Mouse (Mus musculus): Measurements from ENCODE around the gene Rgs1.

The Rgs1 gene

DNA sequence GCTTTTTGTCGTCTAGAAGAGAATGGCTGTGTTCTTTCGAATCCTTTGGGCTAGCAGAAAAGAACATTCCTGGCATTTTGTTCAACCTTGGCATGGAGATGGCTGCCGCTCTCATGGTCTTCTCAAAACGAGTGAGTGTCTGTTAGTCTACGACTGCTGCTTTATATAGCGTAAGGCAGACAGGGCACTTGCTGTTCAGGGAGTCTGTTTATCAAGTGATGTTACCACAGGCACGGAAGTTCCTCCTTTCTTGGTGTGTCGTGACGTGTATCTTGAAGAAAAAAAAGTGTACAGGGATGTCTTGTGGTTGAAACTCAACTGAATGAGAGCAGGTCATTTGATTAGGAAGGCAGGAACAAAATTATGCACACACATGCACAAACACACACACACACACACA, at the start of gene Rgs1:
TSS of gene Rgs1 (minus strand) at position 320 of the 400 bp plus-strand sequence.
- in situ Hi-C loops (cut with MboI), result no loop called here

- in situ Hi-C loops (cut with MboI), result no loop called here
Observed at GRCm38 (mm10) chr1:144283020-144284014, 34.3 kb upstream of the Rgs1 start.

DNA sequence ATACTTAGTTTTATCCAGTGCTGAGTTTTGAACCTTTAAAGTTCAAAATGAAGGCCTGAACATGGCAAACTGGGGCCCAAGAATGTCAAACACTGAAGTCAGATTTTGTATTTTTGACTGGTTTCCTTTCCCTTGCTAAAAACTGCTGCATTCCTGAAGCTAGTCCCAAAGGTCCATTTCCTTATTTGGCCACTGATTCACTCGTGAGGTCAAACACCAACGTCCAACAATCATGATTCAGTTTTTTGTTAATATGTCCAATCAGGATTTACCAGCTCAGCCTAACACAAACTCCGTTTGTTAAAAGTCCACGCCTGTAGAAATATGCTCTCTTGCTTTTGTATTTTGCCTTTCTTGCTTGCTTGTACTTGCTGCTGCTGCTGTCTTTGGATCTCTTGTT, 31.0 kb upstream of the Rgs1 start:
- in situ Hi-C loops (cut with MboI), result no loop called here

DNA sequence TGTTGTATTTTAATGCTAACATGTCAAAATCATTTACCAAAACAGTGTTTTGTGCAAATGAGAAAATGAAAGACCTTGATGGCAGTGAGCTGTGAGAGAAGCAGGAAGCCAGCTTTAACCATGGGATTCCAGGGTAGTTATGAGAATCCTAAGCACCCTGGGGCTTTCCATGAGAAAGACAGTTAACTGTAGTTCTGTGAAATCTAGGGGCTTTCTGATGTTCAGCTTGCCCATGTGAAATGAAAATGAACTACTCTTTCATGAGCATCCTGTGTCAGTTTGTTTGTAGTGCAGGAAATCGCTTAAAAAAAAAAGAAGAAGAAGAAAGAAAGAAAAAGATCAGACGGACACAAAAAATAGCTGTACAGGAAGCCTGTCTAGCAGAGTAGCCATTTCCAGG, 23.9 kb upstream of the Rgs1 start:
- in situ Hi-C loops (cut with MboI), result no loop called here

GRCm38 (mm10) chr1:144269112-144269511, 20.1 kb upstream of the Rgs1 start:
- in situ Hi-C loops (cut with MboI), result no loop called here

- in situ Hi-C loops (cut with MboI), result no loop called here
Observed at GRCm38 (mm10) chr1:144267471-144268470, 18.7 kb upstream of the Rgs1 start.

- in situ Hi-C loops (cut with MboI), result no loop called here
Observed at GRCm38 (mm10) chr1:144264000-144264399, 15.0 kb upstream of the Rgs1 start.

DNA sequence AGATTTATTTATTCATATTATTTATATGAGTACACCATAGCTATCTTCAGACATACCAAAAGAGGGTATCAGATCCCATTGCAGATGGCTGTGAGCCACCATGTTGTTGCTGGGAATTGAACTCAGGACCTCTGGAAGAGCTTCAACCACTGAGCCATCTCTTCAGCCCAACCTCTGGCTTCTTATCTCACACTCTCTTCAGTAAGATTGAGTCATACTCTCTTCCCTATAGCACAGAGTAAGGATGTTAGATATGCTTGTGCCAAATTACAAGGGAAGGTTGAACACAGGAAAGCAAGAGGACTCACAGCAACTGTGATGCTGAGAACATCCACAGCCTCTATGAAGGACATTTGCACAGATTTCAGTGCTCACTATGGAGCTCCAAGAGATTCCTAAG, 13.0 kb upstream of the Rgs1 start:
- in situ Hi-C loops (cut with MboI), result no loop called here

GRCm38 (mm10) chr1:144258779-144259178, 9.7 kb upstream of the Rgs1 start:
- in situ Hi-C loops (cut with MboI), result no loop called here

DNA sequence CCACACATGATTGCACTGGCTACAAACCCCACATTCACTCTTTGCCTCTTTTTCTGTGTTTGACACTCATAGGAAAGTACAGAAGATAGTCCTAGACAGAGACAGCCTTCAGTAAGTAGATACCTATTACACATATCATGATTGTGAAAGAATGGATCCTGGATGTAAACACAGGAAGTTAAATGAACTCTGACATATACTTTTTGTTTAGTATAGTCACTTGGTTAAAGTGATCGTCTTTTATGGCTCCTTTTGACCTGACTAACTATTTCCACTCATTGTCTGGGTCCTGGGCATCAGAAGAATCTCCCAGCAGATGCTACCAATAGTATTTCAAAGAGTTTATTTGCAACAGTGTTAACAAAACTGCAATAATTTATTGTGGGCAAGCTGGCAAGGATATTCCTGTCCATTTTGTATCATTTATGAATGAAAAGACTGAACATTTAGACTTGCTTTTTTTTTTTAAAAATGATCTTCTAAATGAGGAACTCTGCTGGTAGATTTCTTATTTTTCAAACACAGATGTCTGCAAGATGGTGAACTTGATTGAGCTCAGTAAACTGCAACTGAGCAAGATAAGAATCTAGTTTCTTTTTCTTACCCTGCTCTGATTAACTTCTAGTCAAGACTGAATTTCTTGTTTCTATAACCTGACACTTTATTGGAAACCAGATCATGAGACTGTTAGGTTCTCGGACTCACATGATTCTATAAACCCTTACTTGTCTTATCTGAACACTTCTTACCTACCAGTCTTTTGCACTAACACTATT, 7.7 kb upstream of the Rgs1 start:
- in situ Hi-C loops (cut with MboI), result no loop called here

DNA sequence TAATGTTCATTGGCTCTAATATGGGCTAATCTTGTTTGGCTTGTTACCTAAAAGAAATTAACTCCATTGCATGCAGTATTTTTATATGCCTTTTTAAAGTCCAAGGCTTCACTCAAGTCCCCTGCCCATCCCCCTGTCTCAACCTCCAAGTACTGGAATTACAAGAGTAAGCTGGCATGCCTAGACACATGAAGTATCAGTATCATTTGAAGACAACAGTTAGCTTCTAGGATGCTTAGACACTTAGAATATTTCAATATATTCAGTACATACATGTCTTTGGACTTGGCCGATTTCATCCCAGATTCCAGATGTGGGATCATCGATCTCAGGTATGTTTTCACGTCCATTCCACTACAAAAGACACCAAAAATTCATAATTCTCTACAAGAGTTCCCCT, 836 bp downstream of the Rgs1 start:
- in situ Hi-C loops (cut with MboI), result no loop called here

DNA sequence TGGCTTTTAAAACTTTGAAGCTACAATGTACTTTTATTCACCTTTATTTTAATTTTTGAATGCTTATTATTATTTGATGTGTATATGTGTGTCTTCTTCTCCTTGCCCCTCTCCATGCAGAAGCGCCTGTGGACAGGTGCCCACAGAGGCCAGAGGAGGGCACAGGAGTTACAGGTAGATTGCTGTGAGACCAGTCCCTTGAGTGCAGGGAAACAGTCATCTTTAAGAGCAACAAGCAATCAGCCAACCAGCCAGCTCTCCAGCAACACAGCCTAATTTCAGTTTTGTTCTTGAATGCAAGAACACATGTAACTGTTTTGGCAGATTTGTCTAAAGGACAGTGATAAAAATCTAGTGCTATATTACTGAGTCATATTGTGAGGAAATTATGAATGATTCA, 1.7 kb downstream of the Rgs1 start:
- in situ Hi-C loops (cut with MboI), result no loop called here

DNA sequence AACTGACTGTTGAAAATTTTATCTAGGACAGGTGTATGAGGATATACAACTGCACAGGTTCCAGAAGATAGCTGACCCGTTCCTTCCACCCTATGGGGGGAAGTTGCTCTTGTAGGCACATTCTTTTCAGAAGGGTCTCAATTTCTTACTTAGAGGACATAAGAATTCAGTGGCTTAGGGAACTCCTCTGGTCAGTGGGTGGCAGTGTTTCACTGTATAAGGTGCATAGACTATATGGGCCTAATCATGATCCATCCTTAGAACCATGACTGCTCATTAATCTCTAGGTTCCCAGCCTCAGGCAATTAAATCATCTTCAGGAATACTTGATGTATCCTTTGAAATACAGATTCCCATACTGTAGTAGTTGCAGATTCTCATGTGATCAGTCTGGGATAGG, 5.5 kb downstream of the Rgs1 start:
- in situ Hi-C loops (cut with MboI), result no loop called here

DNA sequence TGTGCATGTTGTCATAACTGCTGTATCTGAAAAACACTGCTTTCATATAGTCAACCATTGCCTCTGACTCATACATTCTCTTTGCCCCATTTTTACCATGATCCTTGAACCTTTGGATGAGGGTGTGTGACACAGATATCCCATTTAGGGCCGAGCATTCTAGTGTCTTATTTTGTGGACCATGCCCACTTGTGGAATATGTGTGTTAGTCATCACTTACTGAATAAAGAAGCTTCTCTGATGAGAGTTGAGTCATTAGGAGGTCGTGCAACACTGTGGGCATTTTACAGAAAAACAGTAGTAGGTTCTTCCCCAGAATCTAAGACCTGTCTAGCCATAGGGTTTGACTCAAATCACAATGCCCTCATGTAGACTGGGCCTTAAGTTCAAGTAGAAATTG, 9.8 kb downstream of the Rgs1 start:
- in situ Hi-C loops (cut with MboI), result no loop called here

DNA sequence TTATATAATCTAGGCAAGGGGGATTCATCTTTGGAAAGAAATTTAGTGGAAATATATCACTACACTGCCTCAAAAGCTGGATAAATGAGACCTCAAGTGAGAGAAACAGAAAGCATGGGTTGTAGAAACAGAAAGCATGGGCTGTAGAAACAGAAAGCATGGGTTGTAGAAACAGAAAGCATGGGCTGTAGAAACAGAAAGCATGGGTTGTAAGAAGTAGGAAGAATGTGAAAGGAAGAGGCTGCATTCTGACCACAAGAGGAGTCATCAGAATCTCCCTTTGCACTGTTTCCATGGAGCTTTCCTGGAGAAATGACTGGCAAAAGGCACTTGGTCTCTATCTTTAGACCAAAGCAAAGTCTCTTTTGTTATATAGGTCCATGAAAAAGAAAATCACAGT, 33.8 kb downstream of the Rgs1 start:
- in situ Hi-C loops (cut with MboI), result no loop called here

DNA sequence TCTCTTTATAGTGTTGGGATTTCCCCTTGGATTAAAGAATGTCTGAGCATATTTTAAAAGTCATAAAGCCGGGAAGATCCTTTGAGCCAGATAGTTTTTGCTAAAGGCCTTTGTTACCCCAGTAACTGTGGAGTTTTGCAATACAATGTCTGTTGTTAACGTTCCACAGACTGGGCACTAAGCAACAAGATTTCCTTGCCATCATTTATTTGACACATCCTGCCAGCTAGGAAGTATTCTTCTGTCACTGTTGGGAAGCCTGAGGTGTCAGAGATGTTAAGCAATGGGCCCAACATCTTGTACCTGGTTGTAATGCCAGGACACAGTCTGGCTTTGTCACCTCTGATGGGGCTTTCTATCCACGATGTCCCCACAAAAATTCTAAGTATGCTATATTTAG, 38.1 kb downstream of the Rgs1 start:
- in situ Hi-C loops (cut with MboI), result no loop called here

GRCm38 (mm10) chr1:144206281-144207061, 42.6 kb downstream of the Rgs1 start:
- in situ Hi-C loops (cut with MboI), result no loop called here

DNA sequence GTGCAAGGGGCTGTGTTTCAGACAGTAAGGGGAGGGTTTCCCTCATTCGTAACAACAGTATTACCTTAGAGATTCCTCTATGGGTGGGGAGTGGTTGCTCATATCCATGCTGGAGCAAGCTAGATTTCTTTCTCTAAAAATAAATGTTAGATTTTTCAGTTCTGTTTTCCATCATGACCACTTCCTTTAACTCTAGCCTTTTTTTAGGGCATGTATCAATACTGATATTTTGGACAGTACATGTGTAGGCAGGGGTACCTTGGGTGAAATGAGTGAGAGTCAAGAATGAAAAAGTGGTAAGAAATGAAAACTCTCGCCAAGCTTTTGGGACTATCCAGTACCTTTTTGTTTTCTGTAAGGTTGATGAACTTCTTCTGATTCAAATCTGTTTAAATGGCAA, 44.3 kb downstream of the Rgs1 start:
- in situ Hi-C loops (cut with MboI), result no loop called here

GRCm38 (mm10) chr1:144202939-144203338, 46.1 kb downstream of the Rgs1 start:
- in situ Hi-C loops (cut with MboI), result no loop called here

- in situ Hi-C loops (cut with MboI), result no loop called here
Observed at GRCm38 (mm10) chr1:144200496-144200895, 48.5 kb downstream of the Rgs1 start.

DNA sequence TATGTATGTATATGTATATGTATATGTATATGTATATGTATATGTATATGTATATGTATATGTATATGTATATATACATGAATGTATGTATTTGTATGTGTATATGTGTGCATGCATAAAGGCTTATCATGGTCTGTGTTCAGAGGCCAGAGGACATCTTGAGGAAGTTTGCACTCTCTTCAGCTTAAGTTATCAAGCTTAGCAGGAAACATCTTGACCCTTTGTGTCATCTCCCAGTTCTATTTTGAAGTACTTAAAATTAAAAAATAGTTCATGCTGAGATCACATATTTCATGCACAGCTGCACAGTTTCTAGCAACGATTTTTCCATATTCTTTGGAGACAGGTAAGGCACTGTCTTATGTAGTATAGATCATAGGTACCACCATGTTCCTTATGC, 49.5 kb downstream of the Rgs1 start:
- in situ Hi-C loops (cut with MboI), result loop anchor here (25.0 kb wide), 1 partner anchor 138 kb away; no protein-coding TSS in a partner anchor

Measured in mature B cell (primary cell).